Comparison of ENCODE assay signal across 12 mouse cellular contexts in genomic region chr9:31032546-31032945, GRCm38 (mm10). TPM values are rescaled to one million over a fixed set of nuclear protein-coding genes. Genes with fewer than 3 reads are reported as not detected.
DNase-seq lines count a peak whose midpoint lies in the region; ATAC-seq and TF ChIP-seq lines count a peak whose summit lies in the region.
"Had no signal": no experiment of that assay in that cellular context is flagged by ENCODE, and none has a peak within 500 bp of the region (broad histone marks: within the 10 kb centered on the region; RNA-seq: fewer than 3 reads in every experiment).

No protein-coding gene starts in this region.

- TF ChIP-seq CTCF in intestine, postnatal 0 days (IDR thresholded peaks at IDR 0.05; ENCODE audit: low read depth), result no peak

- no peak for ATAC-seq in forebrain, embryonic 14.5 days
- no peak for ATAC-seq in forebrain, embryonic 13.5 days
- ATAC-seq in lung, embryonic 16.5 days (ENCODE audit: low read depth), result no peak
- ATAC-seq in intestine, postnatal 0 days, result no peak
- ATAC-seq in neural tube, embryonic 15.5 days (ENCODE audit: low FRiP score), result no peak

- H3K4me2 ChIP-seq in forebrain, embryonic 14.5 days (ENCODE audit: low read length), result peak overlapping the region; percentile 32; the same call in 1 of the 2 replicates
- H3K4me2 ChIP-seq in forebrain, embryonic 13.5 days, result no peak overlapping the region
- H3K4me2 ChIP-seq in lung, embryonic 16.5 days (ENCODE audit: low read depth, low read length), result 0 out of 2 replicates have a peak overlapping the region, but pooled peaks have one; percentile 40
- H3K4me2 ChIP-seq in intestine, postnatal 0 days (replicated peaks; ENCODE audit: low read depth), result 0 out of 2 replicates have a peak overlapping the region, but pooled peaks have one; percentile 30
- peak overlapping the region; percentile 22; the same call in 1 of the 2 replicates for H3K4me2 ChIP-seq in neural tube, embryonic 15.5 days

- no peak overlapping the region for H3K27ac ChIP-seq in forebrain, embryonic 14.5 days (ENCODE audit: low read depth, low read length)
- H3K27ac ChIP-seq in forebrain, embryonic 13.5 days, result no peak overlapping the region
- H3K27ac ChIP-seq in lung, embryonic 16.5 days (ENCODE audit: low read length), result no peak overlapping the region
- no peak overlapping the region for H3K27ac ChIP-seq in intestine, postnatal 0 days (ENCODE audit: low read depth, low read length)
- H3K27ac ChIP-seq in neural tube, embryonic 15.5 days (replicated peaks), result no peak overlapping the region

- H3K27me3 ChIP-seq in forebrain, embryonic 14.5 days (replicated peaks; ENCODE audit: control insufficient read depth, insufficient read depth, low read length), result no peaks in the 10 kb centered on the region
- no peaks in the 10 kb centered on the region for H3K27me3 ChIP-seq in forebrain, embryonic 13.5 days
- H3K27me3 ChIP-seq in lung, embryonic 16.5 days (ENCODE audit: control insufficient read depth, insufficient read depth, low read depth, low read length), result no peaks in the 10 kb centered on the region
- H3K27me3 ChIP-seq in intestine, postnatal 0 days (replicated peaks; ENCODE audit: control insufficient read depth, insufficient read depth, low read length), result no peaks in the 10 kb centered on the region
- no peaks in the 10 kb centered on the region for H3K27me3 ChIP-seq in neural tube, embryonic 15.5 days (replicated peaks)

- DNase-seq in forebrain, embryonic 14.5 days (ENCODE audit: low spot score), result no peak
- no peak for DNase-seq in lung, postnatal 25 days (ENCODE audit: low spot score)
- no peak for DNase-seq in thymus, postnatal 10 days (ENCODE audit: low spot score in 2 of 2)
- DNase-seq in urinary bladder, postnatal 4 days (ENCODE audit: low spot score in 2 of 2), result no peak
- DNase-seq: cerebellum, adult 9-10 months; kidney, adult 18-20 months; lung, postnatal 36 days; thymus, postnatal 4 days had no signal

- no peak overlapping the region for H3K9ac ChIP-seq in forebrain, embryonic 14.5 days (ENCODE audit: low read length)
- no peak overlapping the region for H3K9ac ChIP-seq in forebrain, embryonic 13.5 days
- no peak overlapping the region for H3K9ac ChIP-seq in lung, embryonic 16.5 days (ENCODE audit: low read length)
- H3K9ac ChIP-seq in intestine, postnatal 0 days (ENCODE audit: low read depth, low read length), result no peak overlapping the region
- no peak overlapping the region for H3K9ac ChIP-seq in neural tube, embryonic 15.5 days (replicated peaks)

- peaks cover 5% of the 10 kb centered on the region; the same call in 1 of the 2 replicates for H3K4me1 ChIP-seq in forebrain, embryonic 14.5 days (ENCODE audit: control insufficient read depth, insufficient read depth, low read length)
- H3K4me1 ChIP-seq in forebrain, embryonic 13.5 days, result peaks cover 16% of the 10 kb centered on the region
- H3K4me1 ChIP-seq in lung, embryonic 16.5 days (replicated peaks; ENCODE audit: control insufficient read depth, insufficient read depth, low read length), result peaks cover 12% of the 10 kb centered on the region
- H3K4me1 ChIP-seq in intestine, postnatal 0 days (replicated peaks; ENCODE audit: control insufficient read depth, insufficient read depth, low read length), result no peaks in the 10 kb centered on the region
- peaks cover 20% of the 10 kb centered on the region for H3K4me1 ChIP-seq in neural tube, embryonic 15.5 days

- no peaks in the 10 kb centered on the region for H3K36me3 ChIP-seq in forebrain, embryonic 14.5 days (ENCODE audit: control insufficient read depth, insufficient read depth, low read length)
- H3K36me3 ChIP-seq in forebrain, embryonic 13.5 days (ENCODE audit: poor library complexity, severe bottlenecking), result no peaks in the 10 kb centered on the region
- no peaks in the 10 kb centered on the region for H3K36me3 ChIP-seq in lung, embryonic 16.5 days (ENCODE audit: control insufficient read depth, insufficient read depth, low read length)
- no peaks in the 10 kb centered on the region for H3K36me3 ChIP-seq in intestine, postnatal 0 days (ENCODE audit: control insufficient read depth, insufficient read depth)
- H3K36me3 ChIP-seq in neural tube, embryonic 15.5 days, result no peaks in the 10 kb centered on the region

- no peaks in the 10 kb centered on the region for H3K9me3 ChIP-seq in forebrain, embryonic 14.5 days (replicated peaks; ENCODE audit: control insufficient read depth, low read length)
- H3K9me3 ChIP-seq in forebrain, embryonic 13.5 days (replicated peaks), result no peaks in the 10 kb centered on the region
- H3K9me3 ChIP-seq in lung, embryonic 16.5 days (ENCODE audit: control insufficient read depth, low read length), result no peaks in the 10 kb centered on the region
- H3K9me3 ChIP-seq in intestine, postnatal 0 days (ENCODE audit: control insufficient read depth), result no peaks in the 10 kb centered on the region
- H3K9me3 ChIP-seq in neural tube, embryonic 15.5 days (replicated peaks), result no peaks in the 10 kb centered on the region

- no peak overlapping the region for H3K4me3 ChIP-seq in forebrain, embryonic 14.5 days (ENCODE audit: low read depth, low read length)
- no peak overlapping the region for H3K4me3 ChIP-seq in forebrain, embryonic 13.5 days
- H3K4me3 ChIP-seq in lung, embryonic 16.5 days (ENCODE audit: low read length), result no peak overlapping the region
- H3K4me3 ChIP-seq in intestine, postnatal 0 days (ENCODE audit: low read depth, low read length), result no peak overlapping the region
- H3K4me3 ChIP-seq in neural tube, embryonic 15.5 days (replicated peaks), result no peak overlapping the region

RNA-seq across cellular contexts. Expression of gene Zbtb44, which starts 2.1 kb away (rescaled TPM):
- polyA plus RNA-seq in forebrain, embryonic 14.5 days (2014; fragmentation: Nextera tagmentation; extraction: Ambion mirVana), result 3.1 and 4.6 TPM in 2 replicates
- 4.4 and 5.1 TPM in 2 replicates for polyA plus RNA-seq in forebrain, embryonic 13.5 days (2015; fragmentation: Nextera tagmentation; extraction: Ambion mirVana)
- 7.1 and 7.6 TPM in 2 replicates for polyA plus RNA-seq in lung, embryonic 16.5 days (2015; fragmentation: Nextera tagmentation; extraction: Ambion mirVana)
- polyA plus RNA-seq in intestine, postnatal 0 days (2015; fragmentation: Nextera tagmentation; extraction: Ambion mirVana), result 5.4 and 6.7 TPM in 2 replicates
- 3.5 and 5.1 TPM in 2 replicates for polyA plus RNA-seq in neural tube, embryonic 15.5 days (2015; fragmentation: Nextera tagmentation; extraction: Ambion mirVana)
